Mouse (Mus musculus) c-Kit-positive CD71-positive TER-119-negative erythroid progenitor cells, embryonic 14.5 days (primary cell): Measurements from ENCODE around the gene Xbp1.
"Not testable (repeated sequence)": the region's sequence is repeated elsewhere in the genome, so short reads cannot be mapped to it uniquely, and the experiment has no call there.

ENCODE experiments used
- DNase-seq: peaks from one replicate; pipeline ENCODE4 v3.0.0-alpha.2; 2013; ENCODE audit warnings: low read depth

The Xbp1 gene

DNA sequence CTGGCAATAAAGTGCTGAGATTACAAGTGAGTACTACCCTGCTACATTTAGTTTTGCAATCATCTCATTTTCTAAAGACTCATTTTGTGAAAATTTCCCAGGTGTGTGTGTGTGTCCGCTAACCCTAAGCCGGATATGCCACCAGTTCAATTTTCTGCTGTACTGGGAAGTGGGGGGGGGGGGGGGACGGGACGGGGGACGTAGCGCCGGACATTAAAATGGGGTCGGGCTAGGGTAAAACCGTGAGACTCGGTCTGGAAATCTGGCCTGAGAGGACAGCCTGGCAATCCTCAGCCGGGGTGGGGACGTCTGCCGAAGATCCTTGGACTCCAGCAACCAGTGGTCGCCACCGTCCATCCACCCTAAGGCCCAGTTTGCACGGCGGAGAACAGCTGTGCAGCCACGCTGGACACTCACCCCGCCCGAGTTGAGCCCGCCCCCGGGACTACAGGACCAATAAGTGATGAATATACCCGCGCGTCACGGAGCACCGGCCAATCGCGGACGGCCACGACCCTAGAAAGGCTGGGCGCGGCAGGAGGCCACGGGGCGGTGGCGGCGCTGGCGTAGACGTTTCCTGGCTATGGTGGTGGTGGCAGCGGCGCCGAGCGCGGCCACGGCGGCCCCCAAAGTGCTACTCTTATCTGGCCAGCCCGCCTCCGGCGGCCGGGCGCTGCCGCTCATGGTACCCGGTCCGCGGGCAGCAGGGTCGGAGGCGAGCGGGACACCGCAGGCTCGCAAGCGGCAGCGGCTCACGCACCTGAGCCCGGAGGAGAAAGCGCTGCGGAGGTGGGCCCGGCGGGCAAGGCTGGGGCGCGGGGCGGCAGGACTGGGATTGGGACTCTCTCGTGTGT lies at the start of gene Xbp1:
Gene Xbp1, plus strand, starts transcription at position 248 of the 854 bp plus-strand sequence.
- peak; percentile 89 for DNase-seq

DNA sequence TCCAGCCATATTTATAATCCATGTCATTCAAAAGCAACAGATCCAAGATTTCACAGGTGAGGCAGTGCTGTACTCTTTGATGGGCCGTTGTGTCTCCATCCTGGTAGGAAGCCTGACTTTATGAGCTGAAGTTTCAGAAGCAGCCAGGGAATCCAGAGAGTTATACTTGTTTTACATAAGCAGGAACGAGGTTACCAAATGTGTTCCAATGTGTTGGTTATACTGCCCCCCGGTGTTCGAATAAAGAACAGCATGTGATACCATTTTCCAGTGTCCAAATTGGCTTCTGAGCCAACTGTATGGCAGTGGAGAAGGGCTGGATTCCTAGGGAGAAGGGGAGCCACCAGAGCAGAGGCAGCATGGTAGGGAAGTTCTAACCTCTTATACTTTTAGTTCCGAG lies 46.3 kb upstream of the Xbp1 start:
- peak; percentile 57 for DNase-seq

DNA sequence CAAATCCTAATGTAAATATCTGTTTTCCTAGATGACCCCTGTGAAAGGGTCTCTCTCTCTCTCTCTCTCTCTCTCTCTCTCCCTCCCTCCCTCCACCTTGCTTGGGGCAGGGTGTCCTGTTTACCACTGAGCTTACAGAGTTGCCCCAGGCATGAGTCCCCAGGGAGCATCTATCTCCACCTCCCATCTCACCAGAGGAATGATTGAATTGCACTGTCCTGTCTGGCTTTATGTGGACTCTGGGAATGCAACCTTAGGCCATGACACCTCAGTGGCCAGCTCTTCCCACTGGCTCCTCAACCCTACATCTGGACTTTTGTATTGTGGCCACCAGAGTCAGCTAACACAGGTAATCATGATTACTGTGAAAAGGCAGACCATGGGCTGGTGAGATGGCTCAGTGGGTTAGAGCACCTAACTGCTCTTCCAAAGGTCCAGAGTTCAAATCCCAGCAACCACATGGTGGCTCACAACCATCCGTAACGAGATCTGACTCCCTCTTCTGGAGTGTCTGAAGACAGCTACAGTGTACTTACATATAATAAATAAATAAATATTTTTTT lies 44.8 kb upstream of the Xbp1 start:
- DNase-seq: not testable (repeated sequence)

DNA sequence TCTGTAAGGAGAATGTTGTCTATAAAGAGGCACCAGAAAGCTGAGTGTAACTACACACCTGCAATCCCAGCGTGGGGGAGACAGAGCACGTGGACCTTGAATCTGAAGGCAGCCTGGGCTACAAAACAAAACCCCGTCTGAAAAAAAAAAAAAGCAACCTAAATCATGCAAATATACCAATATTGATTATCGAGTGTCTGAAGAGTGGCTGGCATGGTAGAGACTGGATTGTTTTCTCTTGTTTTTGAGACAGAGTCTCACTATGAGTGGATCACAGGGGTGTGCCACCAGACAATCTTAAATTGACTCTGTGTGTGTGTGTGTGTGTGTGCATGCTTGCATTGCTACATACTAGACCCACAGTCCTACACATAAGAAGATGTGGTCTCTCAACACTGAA lies 43.7 kb upstream of the Xbp1 start:
- no peak for DNase-seq

DNA sequence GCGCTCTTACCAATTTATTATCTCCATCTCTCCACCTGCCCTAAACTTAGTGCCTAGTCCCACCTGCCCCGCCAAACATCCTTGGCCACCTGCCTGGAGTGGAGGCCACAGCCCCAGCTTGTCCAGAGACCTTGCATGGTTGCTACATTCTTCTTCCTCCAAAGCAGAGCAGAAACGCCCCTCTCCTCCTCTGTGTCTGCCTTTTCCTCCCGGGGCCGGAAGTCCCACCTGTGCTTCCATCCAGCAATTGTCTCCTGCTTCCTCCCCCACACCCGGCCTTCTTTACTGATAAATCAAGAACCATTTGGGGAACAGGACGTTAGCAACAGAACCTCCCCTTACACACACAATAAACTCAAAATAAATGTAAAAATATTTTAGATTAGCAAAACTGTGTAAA lies 42.3 kb upstream of the Xbp1 start:
- no peak for DNase-seq

DNA sequence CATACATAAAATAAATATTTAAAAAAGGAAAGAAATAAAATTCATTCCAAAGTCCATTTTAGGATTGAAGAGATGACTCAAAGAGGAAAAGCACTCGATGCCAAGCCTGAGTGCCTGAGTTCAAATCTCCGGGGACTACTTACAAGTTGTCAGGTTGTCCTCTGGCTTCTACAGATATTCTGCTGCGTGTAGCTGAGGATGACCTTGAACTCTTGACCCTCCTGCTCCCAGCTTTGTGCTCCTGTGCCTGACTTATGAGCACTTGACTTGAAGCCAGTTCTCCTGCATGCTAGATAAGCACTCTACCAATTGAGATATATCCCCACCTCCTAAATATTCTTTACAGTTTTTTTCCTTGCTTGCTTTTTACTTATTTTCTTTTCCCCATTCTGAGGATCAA lies 41.6 kb upstream of the Xbp1 start:
- no peak for DNase-seq

DNA sequence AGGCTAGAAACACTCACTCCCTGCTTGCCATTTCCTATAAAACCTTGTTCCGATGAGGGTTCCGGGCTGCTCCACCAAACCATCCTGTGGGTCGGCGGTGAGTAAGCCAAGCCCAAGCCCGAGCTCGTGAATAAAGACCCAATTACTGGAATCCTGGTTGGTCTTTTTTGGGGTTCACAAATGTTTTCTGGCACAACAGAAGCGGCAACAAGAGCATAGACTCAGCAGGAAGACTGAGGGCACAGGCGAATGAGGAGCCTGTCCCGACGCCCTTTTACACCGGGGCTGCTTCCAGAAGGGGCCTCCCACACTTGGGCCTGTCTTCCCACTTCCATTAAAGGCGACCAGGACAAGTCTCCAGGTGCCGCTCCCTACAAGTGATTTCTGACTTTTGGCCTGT lies 37.9 kb upstream of the Xbp1 start:
- DNase-seq: no peak

DNA sequence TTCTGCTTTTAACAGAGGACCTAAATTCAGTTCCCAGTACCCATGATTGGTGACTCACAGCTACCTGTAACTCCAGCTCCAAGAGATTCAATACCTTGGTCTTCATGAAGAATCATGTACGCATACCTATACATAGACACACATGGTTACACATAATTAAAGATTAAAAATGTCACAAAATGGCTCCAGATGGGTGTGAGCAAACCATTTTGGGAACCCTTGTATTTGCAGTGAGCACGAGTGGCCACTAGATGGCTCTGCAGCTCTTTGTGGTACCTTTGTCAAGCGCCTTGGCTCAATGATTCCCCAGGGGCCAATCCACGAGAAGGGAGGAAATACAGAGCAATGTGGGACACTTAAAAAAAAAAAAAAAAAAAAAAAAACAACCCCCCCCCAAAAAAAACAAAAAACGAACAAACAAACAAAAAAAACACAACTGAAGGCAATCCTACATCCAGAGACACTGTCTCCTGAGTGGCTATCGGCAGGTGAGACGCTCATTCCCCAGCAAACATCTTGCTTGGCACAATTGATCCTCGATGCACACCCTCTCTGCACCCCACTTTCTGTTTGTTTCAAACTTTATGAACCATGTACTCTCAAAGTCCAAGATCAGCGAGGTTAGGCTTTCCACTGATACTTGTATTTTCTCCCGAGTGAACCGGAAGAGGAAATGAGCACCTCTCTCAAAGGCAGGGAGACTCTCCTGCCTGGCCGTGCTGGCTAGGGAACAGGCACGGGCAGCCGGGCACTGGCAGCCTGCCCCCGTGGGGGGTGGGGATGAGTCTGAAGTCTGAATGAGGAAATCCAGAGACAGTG lies 35.1 kb upstream of the Xbp1 start:
- DNase-seq: peak; percentile 87

DNA sequence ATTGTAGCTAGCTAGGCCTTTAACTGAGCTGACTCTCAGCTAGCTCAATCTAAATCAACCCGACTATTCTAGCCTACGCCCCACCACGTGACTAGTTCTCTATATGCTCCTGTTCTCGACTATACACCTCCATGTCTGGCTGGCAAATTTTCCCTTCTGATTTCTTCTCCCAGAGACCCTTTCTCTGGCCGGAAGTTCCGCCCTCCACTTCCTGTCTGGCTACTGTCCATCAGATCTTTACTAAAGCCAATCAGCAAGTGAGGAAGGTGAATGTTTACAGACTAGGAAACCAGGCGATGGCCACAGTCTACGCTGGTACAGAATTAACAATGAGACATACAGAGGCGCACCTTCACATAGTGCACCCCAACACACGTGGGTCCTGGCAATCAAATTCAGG lies 31.0 kb upstream of the Xbp1 start:
- not testable (repeated sequence) for DNase-seq

DNA sequence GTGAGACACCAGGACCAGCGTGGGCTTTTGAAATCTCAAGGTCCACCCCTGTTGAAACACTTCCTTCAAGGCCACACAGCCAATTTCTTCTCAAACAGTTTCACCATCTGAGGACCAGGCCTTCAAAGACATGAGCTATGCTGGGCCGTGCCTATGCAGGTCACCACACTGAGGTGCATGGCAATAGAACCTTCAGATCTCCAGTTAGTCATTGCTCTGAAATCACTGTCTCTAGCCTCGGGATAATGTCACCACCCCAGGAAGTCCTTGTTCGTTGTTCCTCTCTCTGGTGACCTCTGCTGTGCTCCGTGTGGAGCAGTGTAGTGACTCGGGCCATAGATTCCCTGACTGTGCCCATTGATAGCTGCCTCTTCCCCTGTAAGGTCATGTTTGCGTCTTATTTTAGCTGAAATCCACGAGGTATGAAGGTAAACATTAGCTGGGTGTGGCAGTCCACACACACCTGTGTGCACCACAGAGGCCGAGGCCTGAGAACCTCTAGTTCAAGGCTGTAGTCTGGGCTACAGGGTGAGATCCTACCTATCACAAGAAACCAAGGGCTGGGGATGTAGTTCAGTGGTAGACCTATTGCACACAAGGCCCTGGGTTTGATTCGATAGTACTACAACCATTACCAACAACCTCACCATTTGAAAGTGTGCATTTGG lies 29.3 kb upstream of the Xbp1 start:
- DNase-seq: no peak

DNA sequence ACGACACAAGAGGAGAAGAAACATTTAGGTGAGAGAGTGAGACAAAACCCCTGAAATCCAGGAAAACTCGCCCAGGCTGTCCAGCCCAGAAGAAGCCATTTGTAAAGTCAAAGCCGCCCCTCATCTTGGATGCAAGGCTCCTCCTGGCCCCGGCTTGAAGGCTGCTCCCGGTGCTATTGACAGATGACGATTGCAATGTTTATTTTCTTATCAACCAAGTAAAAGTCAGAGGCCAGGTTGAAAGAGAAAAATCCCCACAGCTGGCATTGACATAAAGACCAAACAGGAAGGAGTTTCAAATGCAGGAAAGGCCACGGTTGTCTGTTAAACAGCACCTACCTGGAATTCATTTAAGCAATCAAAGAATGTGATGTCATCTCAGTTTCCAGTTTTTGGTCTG lies 28.5 kb upstream of the Xbp1 start:
- DNase-seq: no peak

DNA sequence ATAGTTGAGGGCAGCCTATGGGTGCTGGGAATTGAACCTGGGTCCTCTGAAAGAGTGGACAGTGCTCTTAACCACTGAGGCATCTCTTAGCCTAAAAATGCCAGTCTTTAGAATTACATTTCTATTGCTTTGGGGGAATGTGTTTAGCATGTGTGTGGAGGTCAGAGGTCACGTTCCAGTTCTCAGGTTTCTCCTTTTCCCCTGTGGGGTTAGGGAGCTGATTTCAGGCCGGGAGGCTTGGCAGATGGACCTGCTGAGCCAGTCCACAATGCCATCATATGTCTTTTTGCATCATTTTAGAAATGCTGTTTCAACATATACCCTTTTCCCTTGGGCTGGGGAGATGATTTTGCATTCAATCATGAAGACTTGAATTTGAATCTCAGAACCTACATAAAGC lies 26.6 kb upstream of the Xbp1 start:
- DNase-seq: no peak

DNA sequence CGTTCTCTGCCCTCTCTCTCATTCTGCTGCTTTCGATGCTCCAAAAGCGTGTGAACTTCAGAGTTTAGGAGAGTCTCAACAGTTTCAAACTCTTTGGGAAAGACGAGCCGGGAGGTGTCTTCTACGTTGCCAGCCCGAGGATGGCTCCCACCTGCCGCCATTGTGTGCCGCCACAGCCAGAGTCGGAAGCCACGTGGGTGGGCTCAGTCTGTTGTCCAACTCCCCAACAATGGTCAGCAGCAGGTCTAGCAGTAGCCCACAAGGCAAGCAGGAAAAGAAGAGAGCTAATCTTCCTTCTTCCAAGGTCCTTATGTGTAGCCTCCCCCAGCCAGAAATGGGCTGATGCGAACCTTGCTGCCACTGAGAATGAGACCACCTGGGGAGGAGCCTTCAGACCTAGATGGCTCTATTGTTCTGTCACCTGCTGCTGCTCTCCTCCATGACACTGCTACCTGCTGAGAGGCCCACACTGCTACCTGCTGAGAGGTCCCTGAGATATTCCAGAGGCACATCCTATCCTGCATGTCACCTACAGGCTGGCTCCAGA lies 25.1 kb upstream of the Xbp1 start:
- no peak for DNase-seq

DNA sequence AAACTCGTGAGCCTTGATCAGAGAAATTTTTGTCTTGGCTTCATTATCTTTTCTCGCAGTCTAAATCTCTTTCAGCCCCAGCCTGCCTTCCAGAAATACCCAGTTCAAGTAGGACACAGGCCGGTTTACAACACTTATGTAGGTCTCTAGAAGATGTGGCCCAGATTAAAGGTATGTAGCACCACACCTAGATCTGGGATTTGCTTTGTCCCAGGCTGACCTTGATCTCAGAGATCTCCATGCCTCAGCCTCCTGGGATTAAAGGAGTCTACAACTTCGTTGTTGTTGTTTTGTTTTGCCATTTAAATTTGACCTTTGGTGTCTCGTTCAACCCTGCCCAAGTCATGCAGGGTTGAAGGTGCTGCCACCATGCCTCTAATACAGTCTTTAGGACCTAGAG lies 24.6 kb upstream of the Xbp1 start:
- DNase-seq: no peak

DNA sequence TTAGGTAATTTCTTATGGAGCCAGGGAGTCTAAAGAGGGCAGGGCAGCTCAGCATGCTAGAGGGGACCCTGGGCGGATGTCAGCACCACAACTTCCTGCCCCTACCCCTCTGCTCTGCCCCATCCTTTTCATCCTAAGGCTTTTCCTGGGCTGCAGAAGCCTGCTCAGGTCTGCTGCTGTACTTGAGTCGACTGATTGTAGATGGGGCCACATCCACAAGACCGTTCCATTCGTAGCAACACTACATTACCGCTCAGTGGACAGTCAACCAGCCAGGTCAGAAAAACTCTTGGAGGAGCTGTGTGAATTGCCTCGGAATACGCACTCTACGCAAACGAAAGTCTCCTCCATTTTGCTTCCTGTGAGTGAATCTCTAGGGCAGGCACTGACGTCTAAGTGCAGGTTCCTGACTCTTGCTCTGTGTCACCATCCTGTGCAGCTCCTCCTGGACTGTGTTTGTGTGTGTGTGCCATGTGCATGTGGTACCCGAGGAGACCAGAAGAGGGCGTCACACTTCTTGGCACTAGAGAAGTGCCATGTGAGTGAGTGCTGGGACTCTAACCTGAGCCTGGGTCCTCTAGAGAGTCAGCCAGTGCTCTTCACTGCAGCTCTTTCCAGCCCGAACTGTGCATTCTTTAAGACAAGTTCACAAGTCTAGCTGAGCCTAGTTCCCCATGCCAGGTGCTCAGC lies 23.8 kb upstream of the Xbp1 start:
- DNase-seq: no peak

DNA sequence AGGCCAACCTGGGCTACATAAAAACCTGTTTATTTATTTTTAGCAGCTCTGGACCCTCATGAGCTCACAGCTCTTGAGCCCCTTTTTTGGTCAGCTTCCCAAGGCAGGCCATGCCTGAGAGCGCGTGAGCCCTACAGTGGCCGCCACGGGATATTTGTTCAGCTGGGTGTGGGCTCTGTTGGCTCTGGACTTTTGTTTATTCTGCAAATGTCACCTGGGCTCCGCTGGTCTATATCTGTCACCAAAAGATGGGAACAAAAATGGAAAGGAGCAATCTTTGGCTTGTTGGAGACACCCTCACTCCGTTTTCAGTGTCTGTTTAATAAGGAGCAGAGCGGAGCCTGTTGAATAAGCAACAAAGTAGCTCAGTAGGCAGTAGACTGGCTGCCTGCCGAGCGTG lies 22.0 kb upstream of the Xbp1 start:
- DNase-seq: no peak

DNA sequence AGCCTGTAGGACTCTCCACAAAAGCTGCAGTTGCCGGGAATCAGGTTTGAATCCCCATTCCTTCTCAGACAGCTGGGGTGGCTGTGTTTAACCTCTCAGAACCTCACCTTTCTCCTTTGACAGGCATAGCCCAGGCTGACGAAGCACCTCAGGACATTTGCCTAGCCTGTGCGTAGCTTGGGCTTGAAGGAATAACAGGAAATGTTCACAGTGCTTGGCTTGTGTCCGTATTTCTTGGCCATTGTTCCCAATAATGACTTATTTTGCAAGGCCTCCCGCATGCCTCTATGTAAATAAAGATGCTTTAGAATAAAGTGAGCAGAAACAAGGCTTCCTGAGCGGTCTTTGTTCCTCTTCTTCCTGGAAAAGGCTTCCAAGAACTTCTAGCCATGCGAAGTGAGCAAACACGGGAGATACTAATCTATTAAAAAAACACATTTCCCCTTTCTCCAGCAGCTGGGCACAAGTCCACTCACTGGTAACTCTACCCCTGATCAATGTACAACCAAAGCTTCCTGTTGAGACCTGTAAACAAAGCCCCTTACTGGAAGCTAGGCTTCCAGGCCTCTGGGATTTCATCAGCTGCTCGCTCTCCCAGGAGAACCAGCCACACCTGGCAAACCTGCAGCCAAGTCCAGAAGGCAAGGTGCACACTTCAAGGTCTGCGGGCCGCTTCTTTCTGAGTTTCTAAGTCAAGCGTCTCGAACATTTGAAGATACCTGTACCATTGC lies 21.4 kb upstream of the Xbp1 start:
- no peak for DNase-seq

DNA sequence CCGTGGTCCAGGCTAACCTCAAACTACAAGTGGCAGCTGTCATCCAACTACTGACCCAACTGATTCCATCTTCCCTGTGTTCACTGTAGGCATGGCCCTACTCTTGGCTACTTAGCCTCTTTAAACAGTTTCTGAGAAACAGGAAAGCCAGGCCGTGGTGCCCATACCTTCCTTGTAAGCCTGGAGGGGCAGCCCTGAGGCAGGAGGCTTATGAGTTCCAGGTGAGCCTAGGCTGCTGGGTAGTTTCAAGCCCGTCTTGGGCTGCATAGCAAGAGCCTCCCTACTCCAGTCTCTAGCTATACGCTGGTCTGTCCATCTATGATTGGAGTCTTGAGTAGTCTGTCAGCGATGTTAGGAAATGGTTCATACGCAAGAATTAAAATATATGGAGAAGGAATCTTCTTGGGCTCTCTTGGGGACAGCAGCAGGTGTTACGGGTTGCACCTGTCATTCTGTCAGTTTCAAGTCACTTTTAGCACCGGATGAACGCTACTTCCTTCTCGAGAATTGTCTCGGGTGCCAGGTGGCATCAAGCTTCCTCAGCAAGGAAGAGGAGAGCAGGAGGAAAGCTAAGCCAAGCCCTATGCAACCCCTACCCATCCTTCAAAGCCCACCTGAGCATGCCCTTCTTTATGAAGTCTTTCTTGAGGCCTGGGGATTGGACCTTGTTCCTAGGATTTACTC lies 20.4 kb upstream of the Xbp1 start:
- no peak for DNase-seq

DNA sequence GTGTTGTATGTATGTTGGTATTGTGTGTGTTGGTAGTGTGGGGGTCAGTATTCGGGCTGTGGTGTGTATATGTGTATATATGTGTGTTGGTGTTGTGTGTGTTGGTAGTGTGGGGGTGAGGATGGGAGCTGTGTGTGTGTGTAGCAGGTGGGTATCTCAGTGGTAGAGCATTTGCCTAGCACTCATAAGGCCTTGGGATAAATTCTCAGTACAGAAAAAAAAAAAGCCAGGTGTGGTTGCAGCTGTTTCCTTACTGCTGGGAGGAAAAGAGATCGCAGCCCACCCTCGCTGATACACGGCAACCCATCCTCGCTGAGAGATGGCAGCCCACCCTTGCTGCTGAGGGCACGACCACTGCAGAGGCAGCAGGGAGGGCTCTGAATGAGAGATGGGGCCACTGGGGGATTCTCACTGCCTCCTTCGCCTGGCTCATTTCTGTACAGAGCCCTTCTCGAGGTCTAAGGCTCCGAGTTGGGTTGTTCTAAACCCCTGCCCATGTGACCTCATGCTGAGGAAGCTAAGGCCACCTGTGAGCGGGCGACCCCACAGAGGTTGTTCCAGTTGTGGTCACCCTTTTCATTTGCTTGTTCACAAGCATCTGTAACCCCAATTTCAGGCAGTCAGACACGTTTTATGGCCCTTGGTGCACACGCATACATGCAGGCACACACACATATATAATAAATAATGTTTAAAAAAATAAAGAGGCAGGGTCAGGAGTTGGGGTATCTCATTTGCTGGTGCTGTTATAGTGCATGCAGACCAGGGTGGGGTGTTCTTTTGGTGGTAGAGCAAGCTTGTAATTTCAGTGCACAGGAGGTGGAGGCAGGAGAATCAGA lies 19.3 kb upstream of the Xbp1 start:
- DNase-seq: no peak
